Mouse (Mus musculus): ENCODE measurements around the gene Zfp598.
"Not testable (repeated sequence)": the region's sequence is repeated elsewhere in the genome, so short reads cannot be mapped to it uniquely, and the experiment has no call there.

The Zfp598 gene

GRCm38 (mm10) chr17:24687146-24687595, 17.7 kb downstream of the Zfp598 start:
- DNase-seq (ENCODE audit: low read depth, low spot score) = no peak

- DNase-seq (ENCODE audit: low read depth, low spot score) = no peak
Measured at GRCm38 (mm10) chr17:24687599-24687998, 18.1 kb downstream of the Zfp598 start.

GRCm38 (mm10) chr17:24689251-24690081, 20.0 kb downstream of the Zfp598 start, which contains the start of gene Syngr3:
Syngr3 (minus strand) TSS chr17:24689955.
- DNase-seq (ENCODE audit: low read depth, low spot score) = no peak

GRCm38 (mm10) chr17:24692385-24692784, 22.9 kb downstream of the Zfp598 start:
- no peak for DNase-seq (ENCODE audit: low read depth, low spot score)

DNA sequence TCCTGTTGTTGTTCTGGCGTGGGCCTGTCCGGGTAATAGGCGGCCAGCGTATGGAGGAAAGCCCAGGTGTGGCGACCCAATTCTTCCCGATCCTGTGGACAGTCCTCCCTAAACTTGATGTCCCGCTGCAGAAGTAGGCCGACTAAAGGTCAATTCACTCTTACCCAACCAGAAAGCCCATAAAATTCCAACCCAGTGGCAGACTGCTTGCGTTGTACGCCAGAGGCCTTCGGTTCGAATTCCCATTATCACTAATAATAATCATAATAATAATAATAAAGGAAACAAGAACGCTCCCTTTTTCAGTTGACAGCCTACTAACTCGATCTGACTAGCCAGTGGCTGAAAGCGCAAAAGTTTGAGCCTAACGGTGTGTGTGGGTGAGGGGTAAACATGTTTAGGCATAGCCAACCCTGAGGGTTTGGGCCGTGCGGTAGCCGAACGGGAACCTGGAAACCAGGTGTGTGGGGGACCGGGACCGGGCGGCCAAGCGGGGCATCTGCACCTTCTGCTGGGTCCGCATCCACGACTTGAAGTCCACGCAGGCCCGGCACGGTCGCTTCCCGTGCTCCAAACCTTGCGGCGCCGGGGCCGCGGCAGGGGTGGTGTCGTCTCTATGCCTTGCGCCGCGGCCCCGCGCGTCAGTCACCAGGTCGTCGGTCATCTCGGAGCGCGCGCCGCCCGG, 26.0 kb downstream of the Zfp598 start:
- no peak for DNase-seq (ENCODE audit: low read depth, low spot score)

DNA sequence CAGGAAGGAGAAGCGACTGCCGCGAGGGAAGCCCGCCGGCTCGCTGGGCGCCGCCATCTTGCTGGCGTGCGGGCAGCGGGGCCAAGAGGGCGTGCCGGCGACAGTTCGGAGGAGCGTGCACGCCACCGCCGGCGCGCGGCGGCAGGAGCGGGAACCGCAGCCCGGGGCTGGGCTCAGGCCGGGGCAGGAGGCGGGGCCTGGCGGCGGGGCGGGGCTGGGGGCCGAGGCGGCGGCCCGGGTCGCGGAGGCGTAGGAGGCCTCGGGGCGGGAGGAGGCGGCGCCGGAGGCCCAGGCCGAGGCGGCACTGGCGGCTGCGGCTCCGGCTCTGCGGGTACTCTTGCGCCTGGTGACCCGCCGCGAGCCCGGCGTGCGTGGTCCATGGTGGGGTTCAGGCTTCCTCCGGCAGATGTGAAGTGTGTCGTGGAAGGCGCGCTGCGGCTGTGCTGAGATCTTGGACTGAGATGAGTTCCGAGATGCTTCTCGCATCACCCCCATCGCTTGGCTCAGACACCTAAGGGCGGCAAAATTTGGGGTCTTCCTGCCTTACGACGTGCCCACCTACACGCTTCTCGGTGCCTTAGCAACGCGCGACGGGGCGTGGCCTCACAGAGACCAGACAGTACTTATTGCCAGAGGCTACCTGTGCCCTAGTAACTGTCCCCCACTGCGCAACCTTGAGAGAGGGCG, 26.7 kb downstream of the Zfp598 start, which contains the start of the genes Gfer and Noxo1:
Gene Gfer, minus strand, starts transcription at position 146 of the 687 bp plus-strand sequence.
Gene Noxo1, plus strand, starts transcription at position 224 of the 687 bp plus-strand sequence.
- DNase-seq (ENCODE audit: low read depth, low spot score) = no peak

DNA sequence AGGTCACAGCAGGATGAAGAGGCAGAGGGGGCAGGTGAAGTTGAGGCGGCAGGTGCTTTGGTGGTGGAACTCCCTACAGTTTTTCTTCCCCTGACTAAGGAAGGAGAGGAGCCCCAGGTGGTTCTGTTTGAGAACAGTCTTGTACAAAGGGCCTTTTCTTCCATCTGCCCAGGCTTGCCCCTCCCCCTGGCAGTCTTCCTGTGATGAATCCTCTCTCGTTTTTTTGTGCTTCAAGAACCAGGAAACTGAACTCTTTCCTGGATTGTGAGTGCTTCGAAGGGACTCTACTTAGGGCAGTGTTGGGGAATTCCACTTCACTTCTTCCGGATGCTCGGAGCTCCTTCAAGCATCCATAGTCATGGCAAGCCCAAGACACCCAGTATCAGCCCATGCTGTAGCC, 28.5 kb downstream of the Zfp598 start:
- DNase-seq (ENCODE audit: low read depth, low spot score) = no peak

DNA sequence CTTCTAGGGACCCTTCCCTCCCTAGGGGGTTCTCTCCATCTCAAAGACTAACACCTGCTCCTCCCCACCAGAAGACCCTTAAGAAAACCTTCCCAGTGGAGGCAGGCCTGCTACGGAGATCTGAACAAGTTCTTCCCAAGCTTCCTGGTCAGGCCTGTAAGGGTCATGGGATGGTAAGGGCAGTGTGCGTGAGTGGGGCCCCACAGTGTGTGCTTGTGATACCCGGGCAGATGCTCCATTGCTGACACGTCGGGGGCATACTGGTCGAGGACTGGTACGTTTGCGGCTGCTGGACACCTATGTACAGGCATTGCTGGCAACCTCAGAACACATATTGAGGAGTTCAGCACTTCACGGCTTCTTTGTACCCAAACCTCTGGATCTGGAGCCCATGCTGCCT, 29.2 kb downstream of the Zfp598 start:
- no peak for DNase-seq (ENCODE audit: low read depth, low spot score)

DNA sequence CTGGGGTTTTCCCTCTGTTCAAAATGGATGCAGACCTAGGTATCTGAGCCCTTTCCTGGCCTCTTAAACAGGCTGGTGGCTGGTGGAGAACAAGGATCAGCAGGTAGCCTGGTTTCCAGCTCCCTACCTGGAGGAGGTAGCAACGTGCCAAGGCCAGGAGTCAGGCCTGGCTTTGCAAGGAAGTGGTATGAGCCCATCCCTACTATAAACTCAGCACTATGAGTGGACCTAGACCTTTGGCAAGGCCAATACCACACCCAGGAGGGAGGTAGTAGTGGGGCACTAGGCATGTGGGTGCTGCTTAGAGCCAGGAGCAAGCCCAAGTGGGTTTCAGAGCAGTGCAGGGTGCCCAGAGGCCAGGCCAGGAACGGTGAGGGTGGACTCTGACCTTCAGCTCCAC, 30.0 kb downstream of the Zfp598 start:
- no peak for DNase-seq (ENCODE audit: low read depth, low spot score)

GRCm38 (mm10) chr17:24701251-24701650, 31.8 kb downstream of the Zfp598 start:
- no peak for DNase-seq (ENCODE audit: low read depth, low spot score)

DNA sequence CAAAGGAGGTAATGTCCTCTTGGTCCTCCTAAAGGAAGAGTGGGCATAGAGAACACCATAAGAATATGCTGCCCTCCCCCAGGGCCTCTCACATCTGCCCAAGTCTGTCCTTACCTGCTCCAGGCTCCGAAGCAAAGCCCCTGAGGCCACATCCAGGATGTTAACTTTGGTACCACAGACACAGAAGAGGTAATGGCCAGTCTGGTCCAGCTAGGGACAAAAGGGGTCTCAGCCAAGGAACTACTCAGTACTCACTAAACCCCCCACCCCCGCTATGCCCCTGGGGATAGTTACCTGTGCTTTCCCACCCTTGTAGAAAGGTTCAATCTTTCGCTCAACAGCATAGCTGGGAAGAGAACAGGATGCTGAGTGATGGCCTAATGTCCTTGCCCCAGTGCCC, 36.3 kb downstream of the Zfp598 start:
- no peak for DNase-seq (ENCODE audit: low read depth, low spot score)

DNA sequence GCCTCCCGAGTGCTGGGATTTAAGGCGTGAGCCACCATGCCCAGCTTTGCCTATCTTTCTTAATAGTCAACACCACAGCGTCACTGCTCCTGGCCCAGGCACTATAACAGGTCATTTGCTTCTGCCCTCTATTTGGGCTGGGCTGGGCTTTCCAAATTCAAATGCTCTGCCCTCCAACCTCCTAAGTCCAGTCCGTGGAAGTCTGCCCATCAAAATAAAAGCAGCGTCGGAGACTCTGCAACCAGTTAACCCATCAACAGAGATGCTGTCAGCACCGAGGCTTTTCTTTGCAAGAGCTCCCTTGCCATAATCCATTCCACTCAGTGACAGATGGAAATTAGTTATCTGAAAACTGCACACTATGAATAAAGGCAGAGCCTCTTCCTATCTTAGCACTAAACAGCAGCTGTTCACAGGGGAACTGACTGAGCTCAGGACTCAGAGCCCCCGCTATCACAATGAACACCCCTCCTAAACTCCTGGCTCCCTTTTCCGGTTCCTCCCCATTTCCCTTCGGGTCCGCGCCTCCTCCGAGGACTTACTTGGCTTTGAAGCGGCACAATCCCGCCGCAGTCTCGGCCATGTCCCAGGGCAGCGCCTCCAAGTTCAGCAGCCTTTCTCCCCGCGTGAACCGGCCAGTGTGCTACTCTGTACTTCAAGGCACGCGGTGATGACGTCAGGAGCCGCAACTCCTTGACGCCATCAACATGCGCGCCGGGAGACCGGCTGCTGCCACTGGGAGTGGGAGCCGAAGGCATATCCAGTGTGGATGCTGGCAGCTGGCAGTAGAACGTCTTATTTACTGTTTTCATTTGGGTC, 37.7 kb downstream of the Zfp598 start, which contains the start of gene Tbl3:
Gene Tbl3, minus strand, starts transcription at position 679 of the 819 bp plus-strand sequence.
- peak; percentile 85 for DNase-seq (ENCODE audit: low read depth, low spot score)

DNA sequence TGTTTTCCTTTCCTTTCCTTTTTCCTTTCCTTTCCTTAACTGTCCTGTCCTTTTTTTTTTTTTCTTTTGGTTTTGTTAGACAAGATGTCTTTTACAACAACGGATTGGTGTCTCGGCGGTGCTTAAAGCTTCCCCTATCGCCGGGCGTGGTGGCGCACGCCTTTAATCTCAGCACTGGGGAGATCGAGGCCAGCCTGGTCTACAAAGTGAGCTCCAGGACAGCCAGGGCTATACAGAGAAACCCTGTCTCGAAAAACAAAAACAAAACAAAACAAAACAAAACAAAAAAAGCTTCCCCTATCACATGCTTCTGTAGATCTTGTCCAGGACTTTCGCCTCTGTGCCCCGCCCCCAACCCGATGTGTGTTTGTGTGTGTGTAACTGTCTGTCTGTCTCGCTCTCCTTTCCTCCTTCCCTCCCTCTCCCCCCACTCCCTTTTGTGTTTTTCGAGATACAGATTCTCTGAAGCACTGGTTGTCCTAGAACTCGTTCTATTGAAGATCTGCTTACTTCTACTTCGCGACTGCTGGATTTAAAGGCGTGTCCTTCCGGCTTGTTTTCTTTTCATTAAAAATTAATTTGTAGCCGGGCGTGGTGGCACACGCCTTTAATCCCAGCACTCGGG, 38.4 kb downstream of the Zfp598 start:
- DNase-seq (ENCODE audit: low read depth, low spot score) = no peak

GRCm38 (mm10) chr17:24708646-24709045, 39.2 kb downstream of the Zfp598 start:
- DNase-seq (ENCODE audit: low read depth, low spot score) = no peak

DNA sequence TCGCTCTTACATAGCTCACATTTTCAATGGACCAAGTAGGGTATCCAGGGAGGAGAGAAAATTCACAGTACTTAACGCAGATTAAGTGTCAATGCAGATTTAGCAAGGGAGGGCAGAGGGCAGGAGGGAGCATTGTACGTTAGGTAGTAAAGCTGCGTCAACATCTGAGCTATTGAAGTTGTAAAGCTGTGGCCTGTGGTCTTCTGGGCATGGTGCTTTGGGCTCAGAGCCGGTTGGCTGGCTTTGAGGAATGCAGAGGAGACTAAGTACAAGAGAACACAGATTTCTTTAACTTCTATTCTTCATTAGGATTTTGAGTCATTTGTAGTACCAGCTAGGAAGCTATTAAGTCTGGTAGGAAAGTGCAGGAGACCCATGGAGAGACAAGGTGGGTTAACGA, 46.1 kb downstream of the Zfp598 start:
- no peak for DNase-seq (ENCODE audit: low read depth, low spot score)

DNA sequence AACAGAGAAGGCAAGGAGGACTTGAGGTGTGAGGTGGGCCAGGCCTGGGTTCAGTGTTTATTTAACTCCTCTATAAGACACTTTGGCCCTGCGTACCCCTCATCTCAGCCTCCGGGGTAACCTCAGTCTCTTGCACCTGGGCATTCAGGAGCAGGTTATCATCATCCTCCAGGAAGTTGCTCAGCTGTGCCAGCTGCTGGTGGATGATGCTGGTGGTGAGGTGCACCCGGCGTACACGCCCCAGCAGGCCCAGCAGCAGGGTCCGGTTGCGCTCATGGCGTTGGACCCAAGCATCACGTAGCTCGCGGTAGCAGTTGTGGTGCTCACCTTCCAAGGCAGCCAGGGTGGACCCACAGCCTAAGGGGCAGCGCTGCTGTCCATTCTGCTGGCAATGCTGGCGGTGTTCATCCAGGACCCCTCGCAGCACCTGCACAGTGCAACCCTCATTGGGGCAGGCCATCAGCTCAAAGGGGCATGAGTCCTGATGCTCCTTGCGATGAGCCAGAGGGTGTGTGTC, 46.7 kb downstream of the Zfp598 start:
- no peak for DNase-seq (ENCODE audit: low read depth, low spot score)

GRCm38 (mm10) chr17:24717943-24718342, 48.5 kb downstream of the Zfp598 start, which contains the start of the genes Rnf151 and Rps2:
Rnf151 (minus strand) TSS chr17:24718063.
Rps2 (plus strand) TSS chr17:24718116.
- DNase-seq (ENCODE audit: low read depth, low spot score) = no peak

- DNase-seq (ENCODE audit: low read depth, low spot score) = not testable (repeated sequence)
Measured at GRCm38 (mm10) chr17:24718938-24719337, 49.5 kb downstream of the Zfp598 start.

GRCm38 (mm10) chr17:24719494-24720222, 50.2 kb downstream of the Zfp598 start:
- peak; percentile 97 for DNase-seq (ENCODE audit: low read depth, low spot score)

- not testable (repeated sequence) for DNase-seq (ENCODE audit: low read depth, low spot score)
Measured at GRCm38 (mm10) chr17:24720616-24721015, 51.1 kb downstream of the Zfp598 start.
